Mouse (Mus musculus) lung, embryonic 14.5 days (tissue): ENCODE measurements around the gene Actg2. TPM values are rescaled to one million over a fixed set of nuclear protein-coding genes. Genes with fewer than 3 reads are reported as not detected.
A peak's percentile ranks its signal among the peaks of the same experiment; 100 is the strongest.

Experiments used
- ATAC-seq: fragments of 200-750 bp; cut with Nextera tagmentation; 2 replicates; pipeline ENCODE4 v1.8.0; 2017; ENCODE audit warnings: mild to moderate bottlenecking, moderate TSS enrichment, moderate library complexity; ENCODE audit not compliant: insufficient read depth
- DNase-seq: peaks from one replicate; pipeline ENCODE4 v3.0.0-alpha.2; 2015
- H3K27ac ChIP-seq: fragments of 300-500 bp; sonication (generic); 2 replicates; pipeline ENCODE4 v1.5.1; 2014; ENCODE audit warnings: low read depth, mild to moderate bottlenecking, moderate library complexity
- H3K27me3 ChIP-seq: fragments of 300-500 bp; sonication (generic); 2 replicates; pipeline ENCODE4 v1.6.1; 2014; ENCODE audit warnings: low read length, control low read depth; ENCODE audit not compliant: insufficient read depth
- H3K36me3 ChIP-seq: fragments of 300-500 bp; sonication (generic); 2 replicates; pipeline ENCODE4 v1.6.1; 2014; ENCODE audit warnings: control low read depth; ENCODE audit not compliant: insufficient read depth
- H3K4me1 ChIP-seq: fragments of 300-500 bp; sonication (generic); 2 replicates; pipeline ENCODE4 v1.6.1; 2014; ENCODE audit warnings: antibody characterized with exemption, control low read depth; ENCODE audit not compliant: insufficient read depth
- H3K4me2 ChIP-seq: fragments of 300-500 bp; sonication (generic); 2 replicates; pipeline ENCODE4 v1.6.1; 2014; ENCODE audit warnings: mild to moderate bottlenecking
- H3K4me3 ChIP-seq: fragments of 300-500 bp; sonication (generic); 2 replicates; pipeline ENCODE4 v1.5.1; 2014; ENCODE audit warnings: low read depth, low read length
- H3K9ac ChIP-seq: fragments of 300-500 bp; sonication (generic); 2 replicates; pipeline ENCODE4 v1.6.1; 2014
- H3K9me3 ChIP-seq: fragments of 300-500 bp; sonication (generic); 2 replicates; pipeline ENCODE4 v1.6.1; 2016; ENCODE audit warnings: low read depth, low read length, control low read depth
- CTCF ChIP-seq: IDR thresholded peaks from 2 replicates; pipeline ENCODE4 v1.5.1; 2016; ENCODE audit warnings: antibody characterized with exemption, low read depth
- WGBS: fragments of 180-500 bp; shearing (Covaris S2); extraction: QIAGEN DNeasy Blood & Tissue Kit; methylation state at CpG from one replicate; pipeline ENCODE4 v1.1.7; 2014; 5-methylcytosine and 5-hydroxymethylcytosine counted together
- polyA plus RNA-seq: library from polyadenylated mRNA; unstranded; fragments of >200 nt; fragmentation: Nextera tagmentation; extraction: Ambion mirVana; gene quantifications from 2 replicates; pipeline ENCODE4 v1.2.1, GENCODE M21; 2014

The Actg2 gene
- polyA plus RNA-seq, 1 experiment from 2014 or later, result 204 TPM

DNA sequence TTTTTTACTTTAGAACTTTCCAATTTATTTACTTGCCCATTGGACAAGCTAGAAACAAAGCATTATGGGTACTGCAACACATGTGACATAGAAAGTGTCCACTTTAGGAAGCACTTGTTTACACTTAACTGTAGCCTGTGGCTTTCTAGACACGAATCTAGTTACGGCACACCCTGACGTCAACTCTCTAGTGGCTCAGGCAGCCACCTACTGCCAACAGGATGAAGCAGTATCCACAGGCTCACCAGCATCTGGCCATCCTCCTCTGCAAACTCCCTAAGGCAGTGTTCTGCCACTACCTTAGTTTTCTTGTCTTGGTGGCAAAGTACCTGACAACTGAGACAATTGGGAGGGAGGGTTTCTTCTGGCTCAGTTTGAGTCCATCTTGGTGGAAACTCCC, 32.7 kb downstream of the Actg2 start:
- TF ChIP-seq CTCF, result no peak
- no peak for ATAC-seq
- Histone ChIP-seq H3K27ac (no peak overlapping the region), H3K4me1 (no peaks in the 10 kb centered on the region; the same call in 1 of the 2 replicates), H3K4me2 (no peak overlapping the region), H3K9ac (no peak overlapping the region), H3K4me3 (no peak overlapping the region), H3K36me3 (no peaks in the 10 kb centered on the region), H3K27me3 (no peaks in the 10 kb centered on the region), H3K9me3 (no peaks in the 10 kb centered on the region)
- 70% methylated on average over 3 of the region's 3 CpGs for WGBS
- DNase-seq, result no peak

DNA sequence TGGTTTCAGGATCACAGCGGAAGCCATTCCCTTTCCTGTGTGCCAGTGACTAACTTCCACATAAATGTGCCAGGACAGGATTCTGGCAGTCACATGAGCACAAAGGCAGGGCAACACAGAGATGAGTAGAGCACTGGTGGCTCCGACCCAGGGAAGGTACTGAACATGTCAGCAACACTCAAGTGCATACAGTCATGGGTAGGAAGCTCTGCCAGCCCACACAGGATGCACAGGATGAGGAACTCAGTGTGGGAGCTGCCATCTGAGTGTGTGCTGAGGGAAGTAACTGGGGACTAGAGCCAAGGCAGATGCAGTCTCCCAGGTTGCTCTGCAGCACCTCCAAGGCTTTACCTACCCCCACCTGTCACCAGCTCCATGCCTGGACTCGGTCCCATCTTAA, 33.4 kb downstream of the Actg2 start:
- no peak overlapping the region for H3K4me3 ChIP-seq
- no peaks in the 10 kb centered on the region for H3K36me3 ChIP-seq
- no peak overlapping the region for H3K4me2 ChIP-seq
- 75% methylated on average over 3 of the region's 3 CpGs for WGBS
- no peak overlapping the region for H3K9ac ChIP-seq
- DNase-seq (no peak), ATAC-seq (no peak)
- H3K9me3 ChIP-seq, result no peaks in the 10 kb centered on the region
- H3K27me3 ChIP-seq, result no peaks in the 10 kb centered on the region
- no peak for TF ChIP-seq CTCF
- H3K27ac ChIP-seq, result no peak overlapping the region
- no peaks in the 10 kb centered on the region; the same call in 1 of the 2 replicates for H3K4me1 ChIP-seq

DNA sequence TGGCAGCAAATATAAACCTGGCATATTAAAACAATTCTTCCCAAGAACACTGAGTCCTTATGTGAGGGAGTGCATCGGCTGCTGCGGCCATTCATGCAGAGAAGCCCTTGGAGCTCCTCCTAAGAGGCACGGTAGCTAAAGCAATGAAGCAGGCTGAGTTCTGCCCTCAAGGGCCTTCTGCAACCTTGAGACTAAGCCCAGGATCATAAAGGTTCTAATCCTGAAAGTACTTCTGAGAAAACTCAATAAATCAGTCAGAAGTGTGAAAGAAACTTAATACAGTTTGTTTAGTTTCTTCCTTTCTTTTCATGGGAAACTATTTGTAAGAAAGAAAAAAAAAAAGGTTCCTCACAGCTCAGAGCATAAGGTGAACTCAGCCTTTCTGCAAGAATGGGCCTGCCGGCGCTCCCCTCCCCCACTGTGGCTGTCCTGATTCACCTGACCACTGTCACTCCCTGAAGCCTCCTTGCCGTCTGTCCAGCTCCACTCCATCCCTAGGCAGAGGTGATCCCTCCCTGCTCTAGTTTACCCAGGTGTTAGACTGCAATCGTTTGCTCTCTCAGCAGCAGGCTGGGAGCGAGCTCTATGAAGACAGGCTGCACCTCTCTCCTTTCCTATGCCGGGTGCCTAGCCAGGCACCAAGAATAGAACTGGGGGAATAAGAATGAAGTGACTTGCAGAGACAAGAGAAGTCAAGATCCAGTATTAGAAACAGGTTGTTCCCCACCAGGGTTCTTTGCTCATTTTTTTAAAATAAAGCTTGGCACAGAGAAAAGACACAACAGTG, 34.3 kb downstream of the Actg2 start:
- 64% methylated on average over 9 of the region's 9 CpGs for WGBS
- DNase-seq (no peak), ATAC-seq (no peak)
- Histone ChIP-seq H3K36me3 (no peaks in the 10 kb centered on the region), H3K4me1 (no peaks in the 10 kb centered on the region; the same call in 1 of the 2 replicates), H3K27ac (no peak overlapping the region), H3K4me3 (no peak overlapping the region), H3K4me2 (no peak overlapping the region), H3K9me3 (no peaks in the 10 kb centered on the region), H3K27me3 (no peaks in the 10 kb centered on the region), H3K9ac (no peak overlapping the region)
- no peak for TF ChIP-seq CTCF

DNA sequence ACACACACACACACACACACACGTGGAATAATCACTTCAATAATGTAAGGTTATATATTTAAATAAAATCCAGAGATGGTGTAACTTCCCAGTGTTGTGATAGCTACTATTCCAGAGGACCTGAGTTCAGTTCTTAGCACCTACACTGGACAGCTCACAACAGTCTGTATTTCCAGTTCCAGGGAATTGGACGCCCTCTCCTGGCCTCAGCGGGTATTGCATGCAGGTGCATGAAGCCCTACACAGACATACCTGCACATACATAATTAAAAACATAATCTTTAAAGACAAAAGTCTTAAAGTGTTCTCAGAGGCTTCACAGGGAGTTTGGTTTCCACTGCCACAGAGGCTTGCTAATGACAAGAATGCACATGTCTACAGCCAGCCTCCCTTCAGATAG, 35.6 kb downstream of the Actg2 start:
- no peak overlapping the region for H3K9ac ChIP-seq
- H3K4me3 ChIP-seq, result no peak overlapping the region
- no peak for ATAC-seq
- H3K27me3 ChIP-seq, result no peaks in the 10 kb centered on the region
- H3K9me3 ChIP-seq, result no peaks in the 10 kb centered on the region
- no peaks in the 10 kb centered on the region for H3K4me1 ChIP-seq
- TF ChIP-seq CTCF, result peak; percentile 59
- H3K27ac ChIP-seq, result no peak overlapping the region
- 0 out of 2 replicates have a peak, but pooled peaks cover 4% of the 10 kb centered on the region for H3K36me3 ChIP-seq
- H3K4me2 ChIP-seq, result no peak overlapping the region
- no peak for DNase-seq
- WGBS, result 61% methylated on average over 3 of the region's 3 CpGs

DNA sequence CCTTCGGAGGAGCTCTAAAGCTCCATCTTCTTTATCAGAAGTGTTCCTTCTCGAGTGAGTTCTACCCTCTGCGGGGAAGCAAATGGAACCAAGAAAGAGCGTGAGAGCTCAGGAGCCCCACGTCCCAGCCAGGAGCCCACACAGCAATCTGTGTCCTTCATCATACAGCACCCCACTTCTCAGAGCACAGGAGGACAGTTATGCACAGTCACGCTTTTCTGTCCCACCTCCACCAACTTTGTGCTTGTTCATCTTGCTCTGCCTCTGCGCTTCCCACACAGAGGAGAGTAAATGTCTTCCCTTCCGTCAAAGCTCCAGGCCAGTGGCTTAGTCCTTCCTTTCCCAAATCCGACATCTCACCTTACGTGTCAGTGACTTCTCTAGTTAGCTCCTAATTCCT, 37.0 kb downstream of the Actg2 start:
- no peaks in the 10 kb centered on the region for H3K9me3 ChIP-seq
- no peaks in the 10 kb centered on the region for H3K4me1 ChIP-seq
- WGBS, result 91% methylated on average over 10 of the region's 10 CpGs
- H3K36me3 ChIP-seq, result peaks cover 9% of the 10 kb centered on the region; the same call in 1 of the 2 replicates
- no peaks in the 10 kb centered on the region for H3K27me3 ChIP-seq
- no peak overlapping the region for H3K27ac ChIP-seq
- H3K4me3 ChIP-seq, result no peak overlapping the region
- no peak overlapping the region for H3K9ac ChIP-seq
- no peak overlapping the region for H3K4me2 ChIP-seq
- TF ChIP-seq CTCF, result no peak
- no peak for ATAC-seq
- DNase-seq, result no peak

DNA sequence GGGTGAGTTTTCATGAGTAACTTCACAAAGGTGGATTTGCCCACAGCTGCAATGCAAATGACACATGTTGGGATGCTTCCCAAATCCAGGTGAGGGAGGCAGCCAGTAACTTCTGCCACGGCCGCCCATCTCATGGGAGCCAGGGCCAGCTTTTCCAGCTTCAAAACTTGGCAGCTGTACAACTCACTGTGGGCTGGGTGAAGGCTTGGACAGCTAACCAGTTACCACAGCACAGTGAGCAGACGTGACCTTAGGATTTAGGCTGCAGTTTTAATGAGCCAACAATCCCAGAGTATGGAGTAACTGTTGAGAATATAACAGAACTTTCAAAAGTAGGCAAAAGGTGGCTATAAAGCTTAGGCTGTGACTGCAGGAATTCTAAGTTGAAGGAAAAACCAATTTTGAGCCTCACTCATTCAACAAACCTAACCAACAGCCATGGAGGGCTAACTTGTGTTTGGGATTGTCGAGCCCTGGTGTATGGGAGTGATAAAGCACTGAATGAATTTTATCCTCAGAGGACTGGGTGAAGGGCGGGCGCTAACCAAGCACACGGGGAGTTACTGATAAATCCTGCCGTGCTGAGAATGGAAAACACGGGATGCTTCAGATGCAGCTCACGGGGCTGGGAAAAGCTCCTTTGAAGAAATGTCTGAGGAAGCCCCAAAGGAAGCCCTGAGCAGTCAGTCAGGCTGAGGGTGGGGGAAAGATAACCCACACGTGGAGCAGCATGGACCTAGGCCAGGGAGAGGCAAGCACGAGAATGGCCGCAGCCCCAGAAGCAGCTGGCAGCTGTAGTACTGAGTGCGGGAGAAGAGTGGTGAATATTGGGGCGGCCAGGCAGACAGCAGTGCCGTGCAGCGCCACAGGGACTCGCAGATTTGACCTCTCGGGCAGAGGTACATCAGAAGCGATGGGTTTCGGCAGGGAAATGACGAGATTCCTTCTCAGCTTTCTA, 39.0 kb downstream of the Actg2 start:
- no peaks in the 10 kb centered on the region for H3K27me3 ChIP-seq
- H3K4me3 ChIP-seq, result no peak overlapping the region
- H3K9ac ChIP-seq, result no peak overlapping the region
- no peak for ATAC-seq
- no peak overlapping the region for H3K4me2 ChIP-seq
- peak; percentile 33 for DNase-seq
- H3K36me3 ChIP-seq, result peaks cover 16% of the 10 kb centered on the region; the same call in 1 of the 2 replicates
- no peak overlapping the region for H3K27ac ChIP-seq
- TF ChIP-seq CTCF, result no peak
- H3K9me3 ChIP-seq, result no peaks in the 10 kb centered on the region
- no peaks in the 10 kb centered on the region for H3K4me1 ChIP-seq
- 72% methylated on average over 22 of the region's 22 CpGs for WGBS
